Mouse (Mus musculus) mature B cell (primary cell): ENCODE measurements around the gene Arrdc2.

Experiments used
- in situ Hi-C: fragments of 300-500 bp; cut with MboI; formaldehyde crosslinking; loops from 2 replicates; pipeline ENCODE4 v1.14.3; 2019

The Arrdc2 gene

DNA sequence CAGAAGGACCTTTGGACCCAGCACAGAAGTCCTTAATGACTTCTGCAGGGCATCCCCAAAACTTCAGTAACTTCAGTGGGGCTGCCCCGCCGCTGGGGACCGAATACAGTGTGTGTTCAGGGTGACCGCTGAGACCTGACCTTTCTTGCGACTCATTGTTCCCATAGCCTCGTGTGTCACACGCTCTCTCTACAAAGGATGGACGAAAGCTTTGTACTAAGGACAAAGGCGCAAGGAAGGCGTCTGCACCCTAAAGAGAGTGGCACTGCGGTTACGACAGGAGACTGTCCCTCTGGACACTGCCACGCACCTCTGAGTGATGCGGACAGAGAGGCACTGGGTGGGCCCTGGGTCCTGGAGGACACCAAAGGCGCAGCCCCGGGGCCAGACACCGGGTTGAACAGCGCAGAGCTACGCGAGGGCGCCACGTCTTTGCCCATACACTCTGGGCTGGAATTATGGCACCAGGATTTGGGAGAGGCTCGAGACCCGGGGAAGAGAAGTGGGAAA, 25.2 kb upstream of the Arrdc2 start:
- in situ Hi-C loops, result no loop called here

DNA sequence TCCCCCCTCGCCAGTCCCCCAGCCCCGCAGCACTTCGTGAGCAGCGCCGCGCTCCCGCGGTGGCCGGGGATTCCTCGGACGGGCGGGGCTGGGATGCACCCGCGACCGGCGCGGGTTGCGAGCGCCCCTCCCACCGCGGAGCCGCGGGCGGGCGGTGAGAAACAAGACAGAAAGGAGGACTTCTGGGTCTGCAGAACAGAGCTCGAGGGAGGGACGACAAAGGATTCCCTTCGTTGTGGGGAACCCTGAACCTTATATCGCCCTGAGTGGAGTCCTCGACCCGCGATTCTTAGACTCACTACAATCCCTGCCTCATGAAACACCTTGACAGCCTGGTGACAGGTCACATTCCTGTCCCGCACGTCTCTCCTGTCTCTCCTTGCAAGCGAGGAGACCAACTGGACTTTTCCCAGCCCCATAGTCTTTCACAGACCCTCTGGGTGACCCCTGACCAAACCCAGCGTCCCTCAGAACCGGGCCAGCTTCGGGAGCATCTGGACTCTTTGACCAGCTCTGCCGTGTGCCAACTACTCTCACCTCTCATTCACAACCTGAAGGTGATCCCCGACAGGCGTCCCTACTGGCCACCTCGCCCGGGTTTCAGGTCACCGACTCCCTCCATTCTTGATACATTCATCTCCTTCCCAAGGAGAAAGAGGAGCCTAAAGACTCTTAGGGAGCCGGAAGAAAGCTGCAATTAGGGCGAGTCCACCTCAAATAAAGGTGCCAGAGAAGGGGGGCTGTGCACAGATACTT, 24.6 kb upstream of the Arrdc2 start:
- in situ Hi-C loops, result no loop called here

DNA sequence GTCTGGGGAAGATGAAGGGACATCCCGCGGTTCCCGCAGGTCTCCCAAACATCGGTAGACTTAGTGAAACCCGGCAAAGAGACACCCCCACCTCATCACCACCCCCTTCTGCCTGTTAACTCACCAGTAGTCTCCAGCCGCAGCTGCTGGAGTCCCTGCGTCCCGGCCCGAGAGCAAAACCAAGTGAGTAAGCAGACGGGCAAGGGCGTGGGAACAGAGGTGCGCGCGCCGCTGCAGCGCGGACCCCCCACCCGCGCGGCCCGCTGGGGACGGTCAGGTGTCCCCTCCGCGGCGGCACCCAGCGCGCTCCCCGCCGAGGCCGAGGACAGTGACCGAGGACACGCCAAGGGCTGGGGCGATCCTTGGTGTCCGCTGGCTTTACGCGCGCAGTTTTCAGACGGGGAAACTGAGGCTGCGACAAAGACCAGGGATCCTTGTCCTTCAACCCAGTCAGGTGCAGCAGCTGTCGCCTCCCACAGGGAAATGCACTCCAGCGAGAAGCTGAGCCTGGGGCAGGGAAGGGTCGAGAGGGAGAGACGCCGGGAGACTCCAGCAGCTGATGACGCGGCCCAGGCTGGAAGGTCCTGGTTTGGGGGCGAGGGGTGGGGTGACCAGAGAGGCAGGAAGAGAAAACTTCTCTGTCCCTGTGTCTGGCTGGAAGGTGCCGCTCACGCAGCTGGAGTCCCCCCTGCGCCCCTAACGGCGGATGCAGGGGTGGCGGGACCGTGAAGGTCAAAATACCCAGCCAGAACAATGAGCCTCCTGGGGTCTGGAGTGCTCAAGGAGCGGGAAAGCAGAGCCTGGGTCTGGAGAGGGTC, 23.5 kb upstream of the Arrdc2 start, which contains the start of gene Kcnn1:
Kcnn1 (minus strand) TSS at position 435 of the 818 bp plus-strand sequence.
- in situ Hi-C loops, result no loop called here

DNA sequence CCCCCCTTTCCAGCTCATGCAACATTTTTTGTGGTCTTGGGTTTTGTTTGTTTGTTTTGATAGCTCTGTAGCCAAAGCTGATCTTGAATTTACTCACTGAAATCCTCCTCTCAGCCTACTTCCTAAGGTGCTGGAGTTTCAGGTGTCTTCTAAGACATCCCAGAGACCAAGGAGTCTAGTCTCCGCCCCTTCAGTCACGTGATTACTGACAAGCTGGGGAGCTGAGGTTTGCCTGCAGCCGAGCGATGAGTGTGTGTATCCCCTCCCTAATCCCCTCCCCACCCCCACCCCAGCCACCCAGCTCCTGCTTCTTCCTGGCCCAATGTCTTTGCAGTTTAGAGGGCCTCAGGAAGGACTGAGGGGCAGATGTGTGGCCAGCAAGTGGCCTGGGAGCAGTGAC, 18.0 kb upstream of the Arrdc2 start:
- in situ Hi-C loops, result no loop called here

DNA sequence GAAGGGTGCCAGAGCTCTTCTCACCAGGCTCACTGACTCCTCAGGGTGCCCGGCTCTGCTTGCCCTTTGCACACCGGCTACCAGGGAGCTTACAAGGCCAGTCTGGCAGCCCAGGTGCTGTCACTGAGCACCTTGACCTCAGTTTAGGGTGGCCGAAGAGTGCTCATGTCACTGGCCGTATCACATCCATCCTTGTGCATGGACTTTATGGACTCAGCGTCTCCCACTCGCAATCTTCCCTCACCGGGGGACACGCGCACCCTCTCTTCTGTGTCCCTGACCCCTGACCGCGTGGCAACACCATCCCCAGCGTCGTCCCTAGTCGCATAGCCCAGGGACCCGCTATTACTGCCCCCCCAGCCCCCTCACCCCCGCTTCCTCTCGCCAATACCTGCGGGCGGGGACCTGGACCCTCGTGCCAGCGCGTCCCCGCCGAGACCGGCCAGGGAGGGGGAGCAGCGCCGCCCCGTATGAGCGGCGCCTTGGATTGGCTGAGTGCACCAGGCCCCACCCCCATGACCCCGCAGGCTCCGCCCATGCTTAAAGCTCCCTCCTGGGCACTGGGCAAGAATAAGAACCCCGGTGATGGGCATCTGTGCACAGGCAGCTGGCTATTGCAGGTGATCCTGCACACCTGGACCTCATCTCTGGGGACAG, 17.1 kb upstream of the Arrdc2 start:
- in situ Hi-C loops, result no loop called here

DNA sequence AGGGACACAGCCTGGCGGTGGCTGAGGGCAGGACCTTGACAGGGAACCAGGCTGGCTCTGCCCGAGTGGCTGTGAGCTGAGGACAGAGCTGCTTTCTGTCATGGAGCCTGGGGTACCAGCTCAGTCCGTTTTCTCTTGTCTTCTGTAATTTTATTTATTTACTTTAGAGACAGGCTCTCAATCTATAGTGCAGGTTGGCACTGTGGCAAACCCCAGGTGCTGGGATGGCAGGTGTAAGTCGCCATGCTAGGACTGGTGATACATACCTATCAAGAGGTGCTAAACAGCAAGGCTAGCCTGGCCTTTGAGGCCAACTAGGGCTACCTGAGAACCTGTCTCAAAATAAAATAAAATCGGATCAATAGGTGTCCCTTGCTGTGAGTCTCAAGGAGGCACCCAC, 16.5 kb upstream of the Arrdc2 start:
- in situ Hi-C loops, result no loop called here

DNA sequence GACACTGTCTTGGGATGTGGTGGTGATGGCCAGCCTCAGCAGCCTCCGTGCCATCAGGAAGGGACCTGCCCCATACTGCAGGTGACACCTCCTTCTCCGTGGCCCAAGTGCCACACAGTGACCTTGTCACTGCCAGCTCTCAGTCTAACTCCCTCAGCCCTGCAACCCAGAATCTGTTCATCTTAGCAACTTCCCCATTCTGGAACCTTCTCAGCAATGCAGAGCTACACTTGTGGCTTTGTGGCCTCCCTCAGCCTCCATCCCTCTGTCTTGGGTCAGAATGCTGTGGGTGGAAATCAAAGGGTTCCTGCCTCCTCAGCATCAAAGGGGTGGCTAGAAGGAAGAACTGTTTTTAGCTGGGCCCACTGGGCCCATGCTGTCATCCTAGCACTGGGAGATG, 14.3 kb upstream of the Arrdc2 start:
- in situ Hi-C loops, result no loop called here

DNA sequence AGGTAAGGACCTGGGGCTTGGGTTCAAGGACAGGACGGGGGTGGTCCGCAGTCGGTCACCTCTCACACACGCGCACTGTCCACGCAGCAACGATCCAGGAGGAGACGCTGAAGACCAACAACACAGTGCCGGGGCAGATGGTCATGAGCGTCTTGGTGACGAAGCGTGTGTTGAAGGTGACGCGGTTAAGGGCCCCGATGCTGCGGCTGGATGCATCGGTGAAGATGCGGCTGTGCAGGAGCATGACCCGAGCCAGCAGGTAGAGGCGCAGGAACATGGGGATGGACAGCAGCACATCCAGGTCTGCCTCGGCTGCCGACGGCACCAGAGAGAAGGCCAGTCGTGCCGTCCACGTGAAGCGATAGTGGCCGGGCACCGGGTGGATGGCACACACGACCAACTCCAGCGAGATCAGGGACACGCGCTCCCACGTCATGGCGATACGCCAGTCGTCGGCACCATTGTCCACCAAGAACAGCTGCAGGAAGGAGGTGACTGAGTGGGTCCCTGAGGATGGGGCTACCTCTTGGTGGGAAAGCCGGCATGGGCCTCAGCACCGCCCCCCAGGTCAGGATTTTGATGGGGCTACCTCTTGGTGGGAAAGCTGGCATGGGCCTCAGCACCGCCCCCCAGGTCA, 13.2 kb upstream of the Arrdc2 start:
- in situ Hi-C loops, result no loop called here

DNA sequence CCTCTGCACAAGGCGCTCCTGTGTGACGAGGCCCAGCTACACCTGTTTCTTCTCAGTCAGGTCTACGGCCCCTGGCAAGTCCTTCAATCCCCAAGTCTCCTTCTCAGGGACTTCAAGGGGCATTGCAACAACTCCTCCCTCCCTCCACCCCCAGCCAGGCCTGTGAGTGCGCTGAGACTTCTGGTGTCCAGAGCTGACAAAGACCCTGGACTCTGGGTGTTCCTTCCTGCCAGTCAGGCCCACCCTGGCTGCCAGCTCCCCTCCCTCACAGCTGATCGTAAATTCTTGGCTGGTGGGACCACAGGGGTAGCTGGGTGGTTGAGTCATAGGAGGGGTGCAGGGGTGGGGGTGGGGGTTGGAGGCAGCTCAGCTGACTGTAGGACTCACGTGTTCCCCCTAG, 12.3 kb upstream of the Arrdc2 start:
- in situ Hi-C loops, result no loop called here

DNA sequence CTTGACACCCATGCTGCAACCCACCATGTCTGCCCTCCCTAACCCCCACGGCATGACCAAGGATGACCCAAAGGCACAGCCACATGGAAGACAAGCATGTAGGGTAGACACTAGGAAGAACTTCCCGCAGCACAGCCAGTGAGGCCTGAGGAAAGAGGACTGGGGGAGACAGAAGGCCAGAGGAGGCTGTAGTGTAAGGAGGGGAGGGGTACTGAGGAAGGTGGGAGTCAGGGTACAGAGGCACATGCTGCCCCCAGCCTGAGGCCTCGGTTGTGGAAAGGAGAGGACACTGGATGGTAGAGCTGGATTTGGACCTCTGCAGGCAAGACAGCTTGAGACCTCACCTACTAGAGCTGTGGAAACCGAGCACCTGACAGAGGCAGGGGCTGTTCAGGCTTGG, 11.4 kb upstream of the Arrdc2 start:
- in situ Hi-C loops, result no loop called here

DNA sequence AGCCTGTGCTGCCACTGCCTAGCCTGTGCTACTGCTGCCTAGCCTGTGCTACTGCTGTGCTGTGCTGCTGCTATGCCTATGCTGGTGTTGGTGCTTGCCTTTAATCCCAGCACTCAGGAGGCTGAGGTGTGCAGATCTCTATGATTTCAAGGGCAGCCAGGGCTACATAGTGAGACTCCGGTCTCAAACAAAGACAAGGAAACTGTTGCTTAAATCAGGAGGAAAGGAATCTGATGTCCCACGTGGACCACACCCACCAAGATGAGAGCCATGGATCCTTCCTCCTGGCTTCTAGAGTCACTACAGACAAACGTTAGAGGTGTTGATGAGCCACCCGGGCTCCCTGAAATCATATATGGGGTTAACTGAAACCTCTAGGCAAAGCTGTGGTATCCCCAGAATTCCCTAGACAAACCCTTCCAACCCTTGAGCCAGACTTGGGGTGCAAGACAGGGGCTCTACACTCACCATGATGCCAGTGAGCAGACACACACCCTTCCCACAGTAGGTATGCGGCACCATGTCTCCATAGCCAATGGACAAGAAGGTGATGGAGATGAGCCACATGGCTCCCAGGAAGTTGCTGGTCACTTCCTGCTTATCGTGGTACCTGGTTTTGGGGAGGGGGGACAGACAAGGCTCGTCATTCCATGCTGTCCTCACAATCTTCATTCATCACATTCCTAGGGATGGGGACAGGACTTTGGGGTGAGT, 10.8 kb upstream of the Arrdc2 start:
- in situ Hi-C loops, result no loop called here

DNA sequence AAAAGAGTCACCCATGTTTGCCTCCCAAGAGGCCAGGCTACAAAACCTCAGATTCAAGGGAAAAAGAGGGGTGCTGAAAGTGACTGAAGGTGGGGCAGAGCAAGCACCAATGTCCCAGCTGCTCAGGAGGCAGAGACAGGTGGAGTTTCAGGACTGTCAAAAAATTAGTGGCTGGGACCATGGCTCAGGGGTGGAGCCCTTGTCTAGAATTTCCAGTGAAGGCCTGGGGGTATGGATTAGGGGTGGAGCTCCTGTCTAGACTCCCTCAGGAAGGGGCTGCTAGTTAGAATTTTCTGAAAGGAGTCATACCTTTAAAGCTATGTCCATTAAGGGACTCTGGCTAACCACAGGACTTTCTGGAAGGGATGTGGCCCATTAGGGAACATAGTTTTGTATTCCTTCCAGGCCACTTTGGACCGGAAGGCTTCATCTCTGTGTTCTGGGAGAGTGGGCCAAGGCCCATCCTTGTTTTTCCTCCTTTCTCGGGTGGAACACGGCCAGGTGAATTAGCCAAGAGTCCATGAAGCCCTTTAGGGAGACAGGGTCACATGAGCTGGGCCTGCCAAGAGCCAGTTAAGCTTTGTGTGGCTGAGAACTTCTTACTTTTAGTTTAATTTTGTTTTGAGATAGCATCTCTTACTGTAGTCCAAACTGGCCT, 9.9 kb upstream of the Arrdc2 start:
- in situ Hi-C loops, result loop anchor here (10.0 kb wide), 1 partner anchor 135 kb away; the partner anchor contains the start of gene Gm3336

DNA sequence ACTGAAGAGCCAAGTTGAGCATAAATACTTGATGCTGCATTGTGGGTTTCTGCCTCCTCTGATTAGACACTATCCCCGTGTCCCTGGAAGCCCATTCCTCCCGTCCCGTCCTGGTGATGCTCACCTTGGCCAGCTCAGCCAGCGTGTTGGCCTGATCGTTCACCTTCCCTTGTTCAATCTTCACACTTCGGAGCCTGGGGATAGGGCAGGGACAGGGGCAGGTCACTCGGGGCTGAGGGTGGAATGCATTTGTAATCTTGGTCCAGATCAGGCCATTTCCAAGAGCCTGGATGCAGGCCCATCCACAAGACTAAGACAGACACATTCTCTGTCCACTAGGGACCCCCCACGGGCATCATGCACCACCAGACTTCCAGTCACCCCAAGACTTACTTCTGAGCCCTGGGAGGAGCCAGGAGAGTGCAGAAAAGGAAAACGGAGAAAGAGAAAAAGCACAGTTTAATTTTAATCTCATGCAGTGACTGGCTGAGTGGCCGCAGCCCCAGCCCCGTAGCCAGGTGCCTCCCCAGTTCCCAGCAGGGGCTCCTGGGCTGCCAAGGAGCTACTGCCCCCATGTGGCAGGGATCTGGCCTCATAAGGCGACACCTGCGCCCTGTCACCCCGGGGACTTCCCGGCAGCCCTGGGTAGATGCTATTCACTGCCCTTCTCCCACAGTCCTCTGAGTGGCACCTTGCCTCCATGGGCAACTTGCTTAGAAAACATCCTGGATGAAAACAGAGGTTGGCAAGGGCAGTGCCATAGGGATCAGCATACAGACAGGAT, 7.0 kb upstream of the Arrdc2 start:
- in situ Hi-C loops, result loop anchor here (10.0 kb wide), 1 partner anchor 132 kb away; the partner anchor contains the start of gene Gm3336

DNA sequence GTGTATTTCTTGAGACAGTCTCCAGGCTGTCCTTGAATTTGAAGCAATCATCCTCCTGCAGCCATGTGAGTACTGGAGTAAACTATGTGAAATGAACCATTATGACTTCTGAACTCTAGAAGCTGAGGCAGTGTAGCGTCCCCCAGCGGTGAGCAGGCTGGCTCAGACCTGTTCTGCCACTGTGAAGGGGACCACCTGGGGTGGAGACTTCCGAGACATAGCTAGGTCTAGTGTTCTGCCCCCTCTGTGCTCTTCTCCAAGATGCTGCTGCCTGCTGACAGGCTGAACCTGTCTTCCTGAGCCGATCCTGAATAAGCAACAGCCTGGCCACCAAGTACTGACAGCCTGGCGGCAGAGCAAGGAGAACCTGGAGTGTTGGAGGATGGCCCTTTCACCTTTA, 5.6 kb upstream of the Arrdc2 start:
- in situ Hi-C loops, result loop anchor here (10.0 kb wide), 1 partner anchor 130 kb away; the partner anchor contains the start of gene Gm3336

DNA sequence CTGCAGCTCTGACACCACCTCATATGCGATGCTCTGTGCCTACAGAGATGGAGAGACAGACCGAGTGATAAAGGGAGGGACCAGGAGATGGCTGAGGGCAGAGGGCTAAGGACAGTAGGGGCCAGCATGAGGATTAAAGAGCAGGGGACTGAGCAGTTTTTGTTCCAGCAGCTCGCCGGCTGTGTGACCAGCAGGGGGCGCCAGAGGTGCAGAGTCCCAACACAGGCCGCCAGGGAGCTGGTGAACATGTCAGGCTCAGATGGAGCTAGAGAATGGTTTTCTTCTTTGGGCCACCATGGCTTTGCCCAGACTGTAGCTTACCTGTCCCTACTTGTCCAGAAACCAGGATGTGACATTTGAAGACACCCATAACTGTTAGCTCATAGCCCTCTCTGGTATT, 5.0 kb upstream of the Arrdc2 start:
- in situ Hi-C loops, result loop anchor here (10.0 kb wide), 1 partner anchor 130 kb away; the partner anchor contains the start of gene Gm3336

DNA sequence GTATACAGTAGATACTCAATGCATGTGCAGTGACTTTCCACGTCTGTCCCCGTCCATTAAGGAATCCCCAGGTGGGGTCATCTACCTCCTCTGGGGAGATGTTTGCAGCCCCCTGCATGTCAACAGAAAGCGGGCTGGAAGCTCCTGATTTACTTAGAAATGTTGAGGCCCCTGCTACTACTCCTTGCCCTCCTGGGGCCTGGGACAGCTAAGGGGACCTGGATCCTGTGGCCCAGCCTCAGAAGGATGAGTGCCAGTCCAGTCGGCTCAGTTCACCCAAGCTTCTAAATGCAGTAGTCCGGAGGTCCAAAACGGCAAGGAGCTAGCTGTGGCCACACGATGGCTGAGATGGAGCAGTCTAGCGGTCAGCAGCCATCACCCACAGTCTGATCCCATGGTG, 4.4 kb upstream of the Arrdc2 start:
- in situ Hi-C loops, result loop anchor here (10.0 kb wide), 1 partner anchor 129 kb away; the partner anchor contains the start of gene Gm3336

DNA sequence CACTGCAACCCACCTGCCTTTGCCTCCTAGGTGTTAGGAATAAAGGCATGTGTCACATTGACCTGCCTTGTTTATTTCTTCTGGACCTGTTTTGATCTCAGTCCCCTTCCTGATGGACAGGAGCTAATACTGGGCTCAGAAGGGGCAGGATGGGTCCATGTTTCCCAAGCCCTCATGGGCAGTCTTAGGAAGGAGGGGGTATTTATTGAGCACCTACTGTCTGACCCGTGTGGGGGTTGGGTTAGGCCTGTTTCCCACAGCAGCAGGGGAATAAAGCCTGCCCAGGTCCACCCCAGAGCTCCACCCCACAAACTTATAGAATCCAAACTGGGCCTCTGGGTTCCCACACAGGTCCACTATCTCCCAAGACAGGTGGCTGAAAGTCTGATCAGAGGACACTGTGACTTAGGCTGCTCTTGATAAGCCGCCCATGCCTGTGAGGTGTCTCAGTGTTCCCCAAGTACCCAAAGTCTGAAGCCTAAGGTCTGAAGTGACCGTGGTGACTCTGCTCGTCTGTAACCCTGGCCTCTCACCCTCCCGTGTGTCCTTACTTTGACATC, 3.8 kb upstream of the Arrdc2 start:
- in situ Hi-C loops, result loop anchor here (10.0 kb wide), 1 partner anchor 128 kb away; the partner anchor contains the start of gene Gm3336

DNA sequence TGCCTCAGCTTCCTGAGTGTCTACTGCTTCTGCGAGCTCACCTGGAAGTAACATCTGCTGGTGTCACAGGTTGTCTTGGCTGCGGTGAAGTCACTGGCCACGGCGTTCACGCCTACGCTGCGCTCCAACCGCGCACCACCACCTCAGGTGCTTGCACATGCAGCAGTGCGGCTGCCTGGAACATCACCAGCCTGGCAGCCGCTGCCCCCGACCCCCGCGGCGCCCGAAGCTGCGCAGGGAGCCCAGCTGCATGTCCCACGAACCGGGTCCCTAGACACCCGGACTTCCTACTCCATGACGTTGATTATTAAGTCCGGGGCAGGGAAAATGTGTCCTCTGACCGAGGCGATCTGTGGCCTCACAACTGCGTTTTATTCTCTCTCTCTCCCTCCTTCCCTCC, 3.0 kb upstream of the Arrdc2 start:
- in situ Hi-C loops, result loop anchor here (10.0 kb wide), 1 partner anchor 128 kb away; the partner anchor contains the start of gene Gm3336
